Mouse (Mus musculus) myocyte (in vitro differentiated cells): ENCODE data around the gene Aspg. TPM values are rescaled to one million over a fixed set of nuclear protein-coding genes. Genes with fewer than 3 reads are reported as not detected.

ENCODE experiments used
- H3K27me3 ChIP-seq: one replicate; pipeline ENCODE4 v1.6.1; 2011; ENCODE audit not compliant: control insufficient read depth, insufficient read depth, insufficient read length
- H3K36me3 ChIP-seq: one replicate; pipeline ENCODE4 v1.6.1; 2011; ENCODE audit not compliant: control insufficient read depth, insufficient read depth
- H3K4me2 ChIP-seq: one replicate; pipeline ENCODE4 v1.6.1; 2011; ENCODE audit warnings: low read depth, control low read depth
- H3K4me3 ChIP-seq: one replicate; pipeline ENCODE4 v1.5.1; 2011; ENCODE audit warnings: mild to moderate bottlenecking, control low read depth, moderate library complexity
- H3K79me2 ChIP-seq: one replicate; pipeline ENCODE4 v1.6.1; 2011; ENCODE audit not compliant: control insufficient read depth, insufficient read depth
- H3ac ChIP-seq: one replicate; pipeline ENCODE4 v1.6.1; 2011; ENCODE audit not compliant: control insufficient read depth, insufficient read length
- CEBPB ChIP-seq: IDR thresholded peaks from 2 replicates; pipeline ENCODE4 v1.6.1; 2011; ENCODE audit warnings: mild to moderate bottlenecking, moderate library complexity; ENCODE audit not compliant: poor library complexity, insufficient read depth, severe bottlenecking
- E2F4 ChIP-seq: IDR thresholded peaks from one replicate; pipeline ENCODE4 v1.6.1; 2011; ENCODE audit warnings: mild to moderate bottlenecking, control low read depth, moderate library complexity; ENCODE audit not compliant: insufficient read depth
- MAX ChIP-seq: IDR thresholded peaks from one replicate; pipeline ENCODE4 v1.6.1; 2011; ENCODE audit warnings: low read depth, mild to moderate bottlenecking, control low read depth
- MYOD1 ChIP-seq, 3 experiments: IDR thresholded peaks; one replicate each; pipeline ENCODE4 v1.6.1; 2011; ENCODE audit warnings: control low read depth in 2 of 3, low read depth in 2 of 3, mild to moderate bottlenecking in 2 of 3, moderate library complexity in 1 of 3; ENCODE audit not compliant: insufficient read length in 2 of 3, control insufficient read depth in 1 of 3
- MYOG ChIP-seq, 3 experiments: IDR thresholded peaks; one replicate each; pipeline ENCODE4 v1.6.1; 2011; ENCODE audit warnings: control low read depth in 2 of 3, low read depth in 2 of 3, mild to moderate bottlenecking in 2 of 3; ENCODE audit not compliant: insufficient read length in 2 of 3, control insufficient read depth in 1 of 3, insufficient read depth in 1 of 3
- POLR2A ChIP-seq: IDR thresholded peaks from one replicate; pipeline ENCODE4 v1.6.1; 2011; ENCODE audit warnings: low read depth, mild to moderate bottlenecking, control low read depth, moderate library complexity; ENCODE audit not compliant: insufficient read length
- POLR2AphosphoS2 ChIP-seq: IDR thresholded peaks from one replicate; pipeline ENCODE4 v1.6.1; 2011; ENCODE audit warnings: low read depth, control low read depth; ENCODE audit not compliant: insufficient read length
- REST ChIP-seq: IDR thresholded peaks from one replicate; pipeline ENCODE4 v1.6.1; 2011; ENCODE audit warnings: mild to moderate bottlenecking, control low read depth, moderate library complexity; ENCODE audit not compliant: insufficient read depth, insufficient read length
- SRF ChIP-seq: IDR thresholded peaks from one replicate; pipeline ENCODE4 v1.6.1; 2011; ENCODE audit warnings: low read depth; ENCODE audit not compliant: control insufficient read depth, insufficient read length
- TCF12 ChIP-seq: IDR thresholded peaks from one replicate; pipeline ENCODE4 v1.6.1; 2011; ENCODE audit warnings: mild to moderate bottlenecking, control low read depth; ENCODE audit not compliant: poor library complexity, insufficient read depth, severe bottlenecking
- TCF3 ChIP-seq: IDR thresholded peaks from one replicate; pipeline ENCODE4 v1.6.1; 2011; ENCODE audit warnings: low read depth, control low read depth; ENCODE audit not compliant: insufficient read length
- USF1 ChIP-seq: IDR thresholded peaks from one replicate; pipeline ENCODE4 v1.6.1; 2011; ENCODE audit warnings: low read depth, mild to moderate bottlenecking, control low read depth, moderate library complexity
- polyA plus RNA-seq: library from polyadenylated mRNA; unstranded; fragments of >200 nt; fragmentation: generic; extraction: Trizol; gene quantifications from one replicate; pipeline ENCODE4 v1.2.1, GENCODE M21; 2012; ENCODE audit warnings: missing spikeins

The Aspg gene
- polyA plus RNA-seq, 1 experiment: 0.04 TPM

DNA sequence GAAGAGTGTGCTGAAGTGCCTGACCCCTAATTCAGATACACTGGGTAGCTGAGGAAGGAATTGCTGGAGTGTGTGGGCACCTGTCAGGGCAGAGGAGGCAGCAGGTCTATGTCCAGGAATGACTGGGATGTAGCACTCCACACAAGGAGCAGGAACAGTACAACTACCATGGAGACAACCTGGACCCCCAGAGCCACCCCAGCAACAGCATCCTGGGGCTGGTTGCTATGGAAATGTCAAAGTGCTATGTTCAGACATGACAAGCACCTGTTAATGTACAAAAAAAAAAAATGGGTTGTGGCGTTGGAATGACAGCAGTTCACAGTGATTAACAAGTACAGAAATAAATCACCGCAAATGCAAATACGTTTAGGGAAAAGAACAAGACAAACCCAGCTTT, 20.2 kb upstream of the Aspg start:
- no peak overlapping the region for H3ac ChIP-seq
- no peak overlapping the region for H3K4me3 ChIP-seq
- H3K4me2 ChIP-seq: no peak overlapping the region
- no peak for TF ChIP-seq USF1
- no peak for TF ChIP-seq TCF12
- no peak for TF ChIP-seq MYOD1 (IDR thresholded peaks at IDR 0.05; ENCODE audit: control insufficient read depth in 1 of 3, insufficient read length in 2 of 3, low read depth in 2 of 3)
- no peak for TF ChIP-seq MYOG (IDR thresholded peaks at IDR 0.05; ENCODE audit: control insufficient read depth in 1 of 3, insufficient read depth in 1 of 3, insufficient read length in 2 of 3, low read depth in 2 of 3)
- TF ChIP-seq POLR2A: no peak
- TF ChIP-seq POLR2AphosphoS2: no peak
- H3K36me3 ChIP-seq: no peaks in the 10 kb centered on the region
- no peaks in the 10 kb centered on the region for H3K79me2 ChIP-seq
- H3K27me3 ChIP-seq: no peaks in the 10 kb centered on the region

DNA sequence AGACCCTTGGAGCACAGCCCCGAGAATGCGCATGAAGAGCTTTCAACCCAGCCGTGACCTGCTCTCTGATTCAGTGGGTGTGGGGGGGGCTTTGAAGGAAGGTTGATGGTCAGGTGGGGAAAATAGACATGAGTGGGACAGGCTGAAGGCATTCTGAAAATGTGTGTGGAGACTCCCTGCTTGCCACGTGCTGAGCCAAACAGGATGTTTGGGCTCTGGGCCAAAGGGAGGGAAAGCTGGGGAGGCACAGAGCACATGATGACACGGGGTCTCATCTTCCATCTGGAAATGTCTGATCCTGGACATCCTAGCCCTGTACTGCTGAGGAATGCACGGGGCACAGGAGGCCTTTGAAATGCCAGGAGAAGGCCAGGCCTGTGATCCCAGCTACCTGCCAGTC, 19.8 kb upstream of the Aspg start:
- Histone ChIP-seq H3K27me3 (no peaks in the 10 kb centered on the region), H3K36me3 (no peaks in the 10 kb centered on the region), H3K4me3 (no peak overlapping the region), H3ac (no peak overlapping the region), H3K4me2 (no peak overlapping the region), H3K79me2 (no peaks in the 10 kb centered on the region)
- TF ChIP-seq MYOD1 (IDR thresholded peaks at IDR 0.05; ENCODE audit: control insufficient read depth in 1 of 3, insufficient read length in 2 of 3, low read depth in 2 of 3): no peak
- TF ChIP-seq TCF3: no peak
- no peak for TF ChIP-seq MAX

DNA sequence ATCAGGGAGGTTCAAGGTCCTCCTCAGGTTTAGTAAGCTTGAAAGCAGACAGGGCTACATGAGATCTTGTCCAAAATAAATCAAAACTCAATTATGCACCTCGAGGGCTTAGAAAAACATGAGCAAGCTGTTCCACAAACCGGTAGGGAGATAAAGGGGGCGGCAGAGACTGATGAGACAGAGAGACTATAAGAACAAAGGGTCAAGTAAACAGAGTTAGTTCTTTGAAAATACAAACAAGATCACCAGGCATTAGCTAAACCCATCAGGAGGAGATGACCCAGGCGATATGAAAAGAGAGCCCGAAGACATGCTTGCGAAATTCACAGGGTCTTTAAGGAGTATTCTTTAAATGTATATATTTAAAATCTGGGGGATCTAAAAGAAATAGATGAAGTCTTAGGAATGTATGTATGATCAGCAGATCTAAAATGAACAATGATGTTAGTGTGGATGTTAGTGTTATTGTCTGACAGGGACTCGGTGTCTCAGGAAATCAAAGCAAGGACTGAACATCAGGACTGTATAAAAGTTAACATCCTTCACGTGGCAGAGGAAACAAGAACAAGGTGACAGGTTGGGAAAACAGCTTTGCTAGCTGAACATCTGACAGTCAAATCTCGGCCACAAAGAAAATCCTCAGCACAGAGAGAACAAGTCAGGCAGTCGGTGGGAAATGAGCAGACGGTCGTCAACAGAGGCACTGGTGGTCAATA, 17.7 kb upstream of the Aspg start:
- no peaks in the 10 kb centered on the region for H3K27me3 ChIP-seq
- no peak overlapping the region for H3K4me3 ChIP-seq
- H3K36me3 ChIP-seq: no peaks in the 10 kb centered on the region
- no peak overlapping the region for H3ac ChIP-seq
- TF ChIP-seq MAX (no peak), POLR2A (no peak), E2F4 (no peak), TCF12 (no peak), SRF (no peak), MYOG (IDR thresholded peaks at IDR 0.05; ENCODE audit: control insufficient read depth in 1 of 3, insufficient read depth in 1 of 3, insufficient read length in 2 of 3, low read depth in 2 of 3) (no peak), MYOD1 (IDR thresholded peaks at IDR 0.05; ENCODE audit: control insufficient read depth in 1 of 3, insufficient read length in 2 of 3, low read depth in 2 of 3) (no peak), CEBPB (no peak)
- no peak overlapping the region for H3K4me2 ChIP-seq
- no peaks in the 10 kb centered on the region for H3K79me2 ChIP-seq

DNA sequence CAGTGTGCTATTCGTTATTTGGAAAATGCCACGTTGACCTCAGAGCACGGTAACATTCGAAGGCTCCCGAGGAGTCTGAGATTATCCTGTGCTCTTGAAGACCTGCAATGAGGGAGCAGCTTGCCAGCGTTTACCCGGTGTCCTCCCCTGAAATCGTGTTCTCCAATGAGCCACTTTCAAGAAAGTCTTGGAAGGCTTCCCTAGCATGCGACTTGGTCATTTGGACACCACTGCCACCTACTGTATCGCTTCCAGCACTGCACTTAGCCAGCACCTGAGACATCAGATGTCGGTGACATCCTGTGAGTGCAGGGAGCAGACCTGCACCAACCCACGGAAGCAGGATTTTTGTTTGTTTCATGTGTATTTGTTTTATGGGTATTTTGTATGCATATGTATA, 15.4 kb upstream of the Aspg start:
- Histone ChIP-seq H3K36me3 (no peaks in the 10 kb centered on the region), H3K4me2 (peak overlapping the region; percentile 4), H3K79me2 (no peaks in the 10 kb centered on the region), H3K4me3 (no peak overlapping the region), H3K27me3 (no peaks in the 10 kb centered on the region), H3ac (no peak overlapping the region)
- TF ChIP-seq SRF: no peak
- TF ChIP-seq MYOD1 (IDR thresholded peaks at IDR 0.05; ENCODE audit: control insufficient read depth in 1 of 3, insufficient read length in 2 of 3, low read depth in 2 of 3): no peak
- no peak for TF ChIP-seq POLR2A
- TF ChIP-seq TCF12: no peak
- no peak for TF ChIP-seq POLR2AphosphoS2
- no peak for TF ChIP-seq CEBPB
- no peak for TF ChIP-seq MAX
- no peak for TF ChIP-seq TCF3
- no peak for TF ChIP-seq USF1
- TF ChIP-seq REST: no peak
- TF ChIP-seq E2F4: no peak
- no peak for TF ChIP-seq MYOG (IDR thresholded peaks at IDR 0.05; ENCODE audit: control insufficient read depth in 1 of 3, insufficient read depth in 1 of 3, insufficient read length in 2 of 3, low read depth in 2 of 3)

DNA sequence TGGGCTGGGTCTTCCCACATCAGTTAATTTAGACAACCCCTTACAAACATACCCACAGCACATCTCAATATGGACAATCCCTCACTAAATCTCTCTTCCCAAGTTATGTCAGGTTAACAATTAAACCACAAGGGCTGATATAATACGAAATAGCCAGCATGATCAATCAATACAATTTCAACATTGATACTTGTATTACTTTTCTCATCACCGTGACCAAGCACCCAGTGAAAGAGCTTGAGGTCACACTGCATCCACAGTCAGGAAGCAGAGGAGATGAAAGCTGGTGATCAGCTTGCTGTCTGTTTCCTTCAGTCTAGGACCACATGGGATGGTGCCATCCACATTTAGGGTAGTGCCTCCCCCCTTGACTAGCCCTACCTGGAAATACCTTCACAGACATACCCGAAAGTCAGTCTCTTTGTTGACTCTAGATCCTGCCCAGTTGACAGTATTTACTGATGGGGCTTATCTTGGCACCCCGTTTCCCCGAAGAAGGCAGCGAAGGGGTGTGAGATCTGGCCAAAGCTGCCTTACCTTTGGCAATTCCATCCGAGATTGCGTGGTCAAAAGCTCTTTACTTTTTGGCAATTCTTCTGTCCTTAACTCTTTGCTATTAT, 12.1 kb upstream of the Aspg start:
- TF ChIP-seq MAX (no peak), TCF3 (no peak), MYOG (IDR thresholded peaks at IDR 0.05; ENCODE audit: control insufficient read depth in 1 of 3, insufficient read depth in 1 of 3, insufficient read length in 2 of 3, low read depth in 2 of 3) (no peak), E2F4 (no peak), CEBPB (no peak), SRF (no peak), POLR2AphosphoS2 (no peak), MYOD1 (IDR thresholded peaks at IDR 0.05; ENCODE audit: control insufficient read depth in 1 of 3, insufficient read length in 2 of 3, low read depth in 2 of 3) (no peak), USF1 (no peak), REST (no peak), TCF12 (no peak), POLR2A (no peak)
- Histone ChIP-seq H3K4me2 (no peak overlapping the region), H3K27me3 (no peaks in the 10 kb centered on the region), H3K36me3 (no peaks in the 10 kb centered on the region), H3K79me2 (no peaks in the 10 kb centered on the region), H3K4me3 (no peak overlapping the region), H3ac (no peak overlapping the region)
